8 mouse cellular contexts compared by ENCODE assay signal in genomic region chr14:34569534-34570194, GRCm38 (mm10). TPM values are rescaled to one million over a fixed set of nuclear protein-coding genes. Genes with fewer than 3 reads are reported as not detected.
DNase-seq lines count a peak whose midpoint lies in the region; ATAC-seq and TF ChIP-seq lines count a peak whose summit lies in the region.

No protein-coding gene starts in this region.

- ATAC-seq in neural tube, embryonic 11.5 days (ENCODE audit: insufficient read depth, low FRiP score, low TSS enrichment): no peak
- no peak for ATAC-seq in limb, embryonic 13.5 days (ENCODE audit: low FRiP score, low read depth)
- ATAC-seq in stomach, postnatal 0 days (ENCODE audit: low FRiP score, low TSS enrichment): no peak

- H3K4me2 ChIP-seq in neural tube, embryonic 11.5 days (ENCODE audit: low read depth): peak overlapping the region; percentile 33
- H3K4me2 ChIP-seq in limb, embryonic 13.5 days (replicated peaks): peak overlapping the region; percentile 66
- H3K4me2 ChIP-seq in stomach, postnatal 0 days (replicated peaks; ENCODE audit: low read depth): peak overlapping the region; percentile 56

- H3K4me1 ChIP-seq in neural tube, embryonic 11.5 days (ENCODE audit: control insufficient read depth, insufficient read depth, low read length): no peaks in the 10 kb centered on the region
- H3K4me1 ChIP-seq in limb, embryonic 13.5 days: peaks cover 59% of the 10 kb centered on the region
- H3K4me1 ChIP-seq in stomach, postnatal 0 days (replicated peaks; ENCODE audit: control insufficient read depth, insufficient read depth): 0 out of 2 replicates have a peak, but pooled peaks cover 3% of the 10 kb centered on the region

- peak overlapping the region; percentile 2; the same call in 1 of the 2 replicates for H3K4me3 ChIP-seq in neural tube, embryonic 11.5 days (ENCODE audit: low read depth, low read length)
- H3K4me3 ChIP-seq in limb, embryonic 13.5 days: peak overlapping the region; percentile 32
- peak overlapping the region; percentile 26 for H3K4me3 ChIP-seq in stomach, postnatal 0 days (ENCODE audit: low read depth, low read length)

- no peak for TF ChIP-seq CTCF in stomach, postnatal 0 days (IDR thresholded peaks at IDR 0.05; ENCODE audit: low read depth)

- TF ChIP-seq EP300 in stomach, postnatal 0 days (optimal IDR thresholded peaks at IDR 0.05): no peak

- no peaks in the 10 kb centered on the region for H3K9me3 ChIP-seq in neural tube, embryonic 11.5 days (ENCODE audit: control insufficient read depth, low read length)
- H3K9me3 ChIP-seq in limb, embryonic 13.5 days: no peaks in the 10 kb centered on the region
- no peaks in the 10 kb centered on the region for H3K9me3 ChIP-seq in stomach, postnatal 0 days (ENCODE audit: control insufficient read depth, low read length)

- peak; percentile 18 for DNase-seq in embryo, embryonic 10 days (ENCODE audit: low spot score)
- DNase-seq in embryo, embryonic 9.5 days (ENCODE audit: extremely low spot score): no peak
- no peak for DNase-seq in neural tube, embryonic 11.5 days (ENCODE audit: low spot score)
- no peak for DNase-seq in neural tube, embryonic 10.5 days (ENCODE audit: extremely low spot score, low spot score)
- DNase-seq in stomach, postnatal 0 days (ENCODE audit: low spot score): no peak
- no peak for DNase-seq in adipocyte (ENCODE audit: low spot score)
- no peak for DNase-seq in layer of hippocampus, adult 8-10 months (ENCODE audit: low spot score in 2 of 2)

- H3K27ac ChIP-seq in neural tube, embryonic 11.5 days (ENCODE audit: low read depth, low read length): no peak overlapping the region
- no peak overlapping the region for H3K27ac ChIP-seq in limb, embryonic 13.5 days
- H3K27ac ChIP-seq in stomach, postnatal 0 days (replicated peaks): no peak overlapping the region

- 41% methylated on average over 27 of the region's 27 CpGs for WGBS in neural tube, embryonic 11.5 days
- 33% methylated on average over 27 of the region's 27 CpGs for WGBS in limb, embryonic 13.5 days
- 32% methylated on average over 27 of the region's 27 CpGs for WGBS in stomach, postnatal 0 days

- no peaks in the 10 kb centered on the region for H3K27me3 ChIP-seq in neural tube, embryonic 11.5 days (ENCODE audit: control insufficient read depth, insufficient read depth, low read length)
- no peaks in the 10 kb centered on the region for H3K27me3 ChIP-seq in limb, embryonic 13.5 days
- no peaks in the 10 kb centered on the region for H3K27me3 ChIP-seq in stomach, postnatal 0 days (ENCODE audit: control insufficient read depth, insufficient read depth, low read length)

- H3K36me3 ChIP-seq in neural tube, embryonic 11.5 days (ENCODE audit: control insufficient read depth, insufficient read depth, low read length): no peaks in the 10 kb centered on the region
- H3K36me3 ChIP-seq in limb, embryonic 13.5 days: no peaks in the 10 kb centered on the region
- no peaks in the 10 kb centered on the region for H3K36me3 ChIP-seq in stomach, postnatal 0 days (ENCODE audit: control insufficient read depth, insufficient read depth, low read length)

- no peak overlapping the region for H3K9ac ChIP-seq in neural tube, embryonic 11.5 days (ENCODE audit: low read length)
- peak overlapping the region; percentile 60 for H3K9ac ChIP-seq in limb, embryonic 13.5 days
- peak overlapping the region; percentile 41; the same call in 1 of the 2 replicates for H3K9ac ChIP-seq in stomach, postnatal 0 days (ENCODE audit: low read length)

RNA-seq across cellular contexts. Expression of gene Ldb3, which starts 18.8 kb away (rescaled TPM):
- 2.4 and 2.5 TPM in 2 replicates for polyA plus RNA-seq in neural tube, embryonic 11.5 days (2014; fragmentation: Nextera tagmentation; extraction: Ambion mirVana)
- 8.8 and 9.8 TPM in 2 replicates for polyA plus RNA-seq in limb, embryonic 13.5 days (2015; fragmentation: Nextera tagmentation; extraction: Ambion mirVana)
- polyA plus RNA-seq in stomach, postnatal 0 days (2015; fragmentation: Nextera tagmentation; extraction: Ambion mirVana): 1.6 and 1.7 TPM in 2 replicates
- total RNA-seq in layer of hippocampus, adult 8-10 months (2022): 1 to 10 TPM; 4.1 to 4.8 (median 4.3) TPM

RNA-seq across cellular contexts. Expression of gene Opn4, which starts 30.3 kb away (rescaled TPM):
- polyA plus RNA-seq in neural tube, embryonic 11.5 days (2014; fragmentation: Nextera tagmentation; extraction: Ambion mirVana): not detected in 2 replicates
- polyA plus RNA-seq in limb, embryonic 13.5 days (2015; fragmentation: Nextera tagmentation; extraction: Ambion mirVana): 0.42 TPM in 1 of 2 replicates, not detected in the other
- polyA plus RNA-seq in stomach, postnatal 0 days (2015; fragmentation: Nextera tagmentation; extraction: Ambion mirVana): not detected in 2 replicates
- total RNA-seq in layer of hippocampus, adult 8-10 months (2022): not detected

RNA-seq across cellular contexts. Expression of gene 9230112D13Rik, which starts 47.1 kb away (rescaled TPM):
- not detected in 2 replicates for polyA plus RNA-seq in neural tube, embryonic 11.5 days (2014; fragmentation: Nextera tagmentation; extraction: Ambion mirVana)
- not detected in 2 replicates for polyA plus RNA-seq in limb, embryonic 13.5 days (2015; fragmentation: Nextera tagmentation; extraction: Ambion mirVana)
- polyA plus RNA-seq in stomach, postnatal 0 days (2015; fragmentation: Nextera tagmentation; extraction: Ambion mirVana): not detected in 2 replicates
- not detected for total RNA-seq in layer of hippocampus, adult 8-10 months (2022)
